ENCODE assay signal across 8 mouse cellular contexts in genomic region chr1:134092852-134093770, GRCm38 (mm10). TPM values are rescaled to one million over a fixed set of nuclear protein-coding genes. Genes with fewer than 3 reads are reported as not detected.
DNase-seq lines count a peak whose midpoint lies in the region; ATAC-seq and TF ChIP-seq lines count a peak whose summit lies in the region.

No protein-coding gene starts in this region.

- no peak for TF ChIP-seq CTCF in layer of hippocampus, adult 2 months (conservative IDR thresholded peaks at IDR 0.05)
- TF ChIP-seq CTCF in lung, adult 2 months (IDR thresholded peaks at IDR 0.05; ENCODE audit: insufficient read depth, low read length), result no peak

- H3K4me1 ChIP-seq in forebrain, embryonic 15.5 days, result peaks cover 57% of the 10 kb centered on the region
- peaks cover 42% of the 10 kb centered on the region for H3K4me1 ChIP-seq in lung, adult 2 months (ENCODE audit: control insufficient read depth, insufficient read depth, low read length)
- H3K4me1 ChIP-seq in neural tube, embryonic 15.5 days, result peaks cover 38% of the 10 kb centered on the region

- peak; percentile 89 for DNase-seq in ES-CJ7 (ENCODE audit: low read depth, low spot score)
- peak; percentile 89 for DNase-seq in cerebellum, adult 11 months
- peak; percentile 95 for DNase-seq in heart, postnatal 25 days (ENCODE audit: low spot score)
- peak; percentile 87 to 90 for DNase-seq in layer of hippocampus, adult 2 months (ENCODE audit: low spot score in 2 of 2)
- DNase-seq in lung, adult 2 months, result peak; percentile 94
- peak; percentile 93 for DNase-seq in testis, postnatal 10 days (ENCODE audit: low spot score)

- WGBS in forebrain, embryonic 15.5 days, result 2% methylated on average over 43 of the region's 43 CpGs
- WGBS in lung, adult 2 months, result 1% methylated on average over 43 of the region's 43 CpGs
- WGBS in neural tube, embryonic 15.5 days, result 3% methylated on average over 43 of the region's 43 CpGs

- no peaks in the 10 kb centered on the region for H3K27me3 ChIP-seq in forebrain, embryonic 15.5 days
- no peaks in the 10 kb centered on the region for H3K27me3 ChIP-seq in neural tube, embryonic 15.5 days (replicated peaks)

- H3K9ac ChIP-seq in forebrain, embryonic 15.5 days (replicated peaks), result peak overlapping the region; percentile 58
- peak overlapping the region; percentile 63 for H3K9ac ChIP-seq in neural tube, embryonic 15.5 days (replicated peaks)

- H3K9me3 ChIP-seq in forebrain, embryonic 15.5 days, result no peaks in the 10 kb centered on the region
- H3K9me3 ChIP-seq in neural tube, embryonic 15.5 days (replicated peaks), result no peaks in the 10 kb centered on the region

- H3K27ac ChIP-seq in forebrain, embryonic 15.5 days (replicated peaks), result peak overlapping the region; percentile 75
- peak overlapping the region; percentile 84 for H3K27ac ChIP-seq in layer of hippocampus, adult 2 months
- H3K27ac ChIP-seq in neural tube, embryonic 15.5 days (replicated peaks), result peak overlapping the region; percentile 85

- peak; percentile 66 for ATAC-seq in forebrain, embryonic 15.5 days (replicated peaks)
- peak; percentile 83 for ATAC-seq in neural tube, embryonic 15.5 days (ENCODE audit: low FRiP score)

- H3K36me3 ChIP-seq in forebrain, embryonic 15.5 days, result no peaks in the 10 kb centered on the region
- no peaks in the 10 kb centered on the region for H3K36me3 ChIP-seq in neural tube, embryonic 15.5 days

- intact Hi-C loops in heart, postnatal 25 days (cut with DNase I), result loop anchor here (1.0 kb wide), 1 partner anchor 11 kb away; no protein-coding TSS in a partner anchor

- peak overlapping the region; percentile 78 for H3K4me2 ChIP-seq in forebrain, embryonic 15.5 days (replicated peaks)
- H3K4me2 ChIP-seq in neural tube, embryonic 15.5 days, result peak overlapping the region; percentile 88

- TF ChIP-seq POLR2A in lung, adult 2 months (IDR thresholded peaks at IDR 0.05; ENCODE audit: borderline replicate concordance, extremely low read depth, low read depth, low read length), result peak; percentile 74

- peak overlapping the region; percentile 48 for H3K4me3 ChIP-seq in forebrain, embryonic 15.5 days
- H3K4me3 ChIP-seq in layer of hippocampus, adult 2 months, result peak overlapping the region; percentile 56
- peak overlapping the region; percentile 58 for H3K4me3 ChIP-seq in lung, adult 2 months (replicated peaks; ENCODE audit: extremely low read depth, low read depth, low read length)
- H3K4me3 ChIP-seq in neural tube, embryonic 15.5 days (replicated peaks), result peak overlapping the region; percentile 46

RNA-seq across cellular contexts. Expression of gene Btg2, which starts 14.2 kb away (rescaled TPM):
- polyA plus RNA-seq in forebrain, embryonic 15.5 days (2015; fragmentation: Nextera tagmentation; extraction: Ambion mirVana), result 69.4 and 76.8 TPM in 2 replicates
- 10 to 100 TPM; 25.7 to 29.2 TPM for total RNA-seq in heart, postnatal 25 days (2021)
- 10 to 100 TPM; 17.2 to 22.0 TPM for total RNA-seq in layer of hippocampus, adult 2 months (2021)
- 75.9 and 109 TPM in 2 replicates for polyA plus RNA-seq in lung, adult 2 months (2012; rRNA removed)
- 20.6 and 29.3 TPM in 2 replicates for polyA plus RNA-seq in neural tube, embryonic 15.5 days (2015; fragmentation: Nextera tagmentation; extraction: Ambion mirVana)

RNA-seq across cellular contexts. Expression of gene Chit1, which starts 17.9 kb away (rescaled TPM):
- polyA plus RNA-seq in forebrain, embryonic 15.5 days (2015; fragmentation: Nextera tagmentation; extraction: Ambion mirVana), result 0.17 and 0.24 TPM in 2 replicates
- not detected for total RNA-seq in heart, postnatal 25 days (2021)
- total RNA-seq in layer of hippocampus, adult 2 months (2021), result under 1 TPM in 1 of 2 experiments, not detected in 1; 0.20 TPM
- 14.1 TPM in 1 of 2 replicates, not detected in the other for polyA plus RNA-seq in lung, adult 2 months (2012; rRNA removed)
- polyA plus RNA-seq in neural tube, embryonic 15.5 days (2015; fragmentation: Nextera tagmentation; extraction: Ambion mirVana), result 0.87 and 0.89 TPM in 2 replicates

RNA-seq across cellular contexts. Expression of gene Fmod, which starts 56.1 kb away (rescaled TPM):
- polyA plus RNA-seq in forebrain, embryonic 15.5 days (2015; fragmentation: Nextera tagmentation; extraction: Ambion mirVana), result 4.2 and 6.4 TPM in 2 replicates
- total RNA-seq in heart, postnatal 25 days (2021), result 10 to 100 TPM; 11.6 to 12.1 TPM
- 1 to 10 TPM; 6.0 to 7.4 TPM for total RNA-seq in layer of hippocampus, adult 2 months (2021)
- 7.9 and 14.2 TPM in 2 replicates for polyA plus RNA-seq in lung, adult 2 months (2012; rRNA removed)
- 14.5 and 14.6 TPM in 2 replicates for polyA plus RNA-seq in neural tube, embryonic 15.5 days (2015; fragmentation: Nextera tagmentation; extraction: Ambion mirVana)

Comparison
In these comparisons a context has a peak if more than half of its experiments do, and no peak if none do; other contexts are left out.
1. Peak in every context shown above with its lines: DNase-seq, ATAC-seq, H3K4me3 ChIP-seq and H3K27ac ChIP-seq.